Mouse (Mus musculus): ENCODE measurements around the gene Pygb.

DNA sequence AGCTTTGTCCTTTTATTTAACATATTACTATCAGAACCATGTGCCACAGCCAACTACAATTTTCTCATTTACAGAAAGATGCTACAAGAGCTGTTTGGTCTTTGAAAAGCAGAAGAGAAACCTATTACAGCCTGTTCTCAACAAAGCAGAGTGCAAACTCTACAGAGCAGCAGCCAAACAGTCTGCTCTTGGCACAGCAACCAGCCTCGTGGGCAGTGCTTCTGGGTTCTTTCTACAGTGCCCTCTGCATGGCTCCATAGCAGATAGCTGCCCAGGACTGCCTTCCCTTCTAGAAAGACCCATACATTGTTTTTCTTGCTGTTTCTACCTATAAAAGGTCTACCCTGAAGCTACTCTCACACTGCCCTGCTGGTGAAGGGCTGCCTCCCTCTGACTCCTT, 58.3 kb downstream of the Pygb start:
- TF ChIP-seq ZNF384 (IDR thresholded peaks at IDR 0.05; ENCODE audit: low read depth, low read length): no peak
- no peak for TF ChIP-seq CHD2 (IDR thresholded peaks at IDR 0.05; ENCODE audit: low read depth, low read length)
